Mouse (Mus musculus): ENCODE measurements around the gene Krt12.

Gene Krt12

DNA sequence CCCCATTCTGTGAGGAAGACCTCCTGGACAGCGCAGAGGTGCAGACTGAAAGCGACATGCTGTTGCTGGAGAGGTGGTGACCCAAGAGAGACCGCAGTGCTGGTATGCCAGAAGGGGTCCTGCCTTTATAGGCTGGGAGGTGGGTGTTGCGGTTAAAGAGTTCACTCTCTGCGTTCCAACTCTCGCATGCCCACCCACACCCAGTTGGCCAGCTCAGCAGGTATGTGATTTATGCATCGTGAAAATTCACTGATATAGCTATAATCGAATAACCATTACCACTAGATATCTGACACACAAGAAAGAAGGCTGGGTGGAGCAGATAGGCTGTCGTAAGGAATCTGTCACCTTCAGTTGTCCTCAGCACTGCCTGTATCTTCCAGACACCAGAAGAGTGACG, at the start of gene Krt12:
TSS of gene Krt12 (minus strand) at position 101 of the 400 bp plus-strand sequence.
- no peak for DNase-seq (ENCODE audit: low spot score)

- no peak for DNase-seq (ENCODE audit: low spot score)
Measured at GRCm38 (mm10) chr11:99469228-99469627, 47.2 kb upstream of the Krt12 start.

DNA sequence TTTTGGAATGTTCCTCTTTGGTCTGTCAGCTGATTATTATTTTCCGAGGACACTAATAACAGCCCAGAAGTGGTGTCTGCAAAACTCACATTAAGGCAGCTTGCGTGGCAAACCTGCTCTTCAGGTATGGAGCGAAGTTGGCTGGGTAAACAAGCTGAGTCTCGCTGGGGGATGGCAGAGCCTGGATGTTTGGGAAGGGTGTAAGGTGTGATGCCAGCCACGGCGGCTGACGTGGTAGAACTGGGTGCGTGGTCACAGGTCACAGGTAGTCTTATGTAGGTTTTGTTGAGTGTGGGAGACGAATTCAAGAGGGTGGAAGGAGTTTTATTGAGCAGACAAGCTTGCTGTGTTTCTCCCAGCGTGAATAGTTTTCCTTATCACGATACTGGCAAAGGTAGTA, 46.5 kb upstream of the Krt12 start:
- DNase-seq (ENCODE audit: low spot score): no peak

DNA sequence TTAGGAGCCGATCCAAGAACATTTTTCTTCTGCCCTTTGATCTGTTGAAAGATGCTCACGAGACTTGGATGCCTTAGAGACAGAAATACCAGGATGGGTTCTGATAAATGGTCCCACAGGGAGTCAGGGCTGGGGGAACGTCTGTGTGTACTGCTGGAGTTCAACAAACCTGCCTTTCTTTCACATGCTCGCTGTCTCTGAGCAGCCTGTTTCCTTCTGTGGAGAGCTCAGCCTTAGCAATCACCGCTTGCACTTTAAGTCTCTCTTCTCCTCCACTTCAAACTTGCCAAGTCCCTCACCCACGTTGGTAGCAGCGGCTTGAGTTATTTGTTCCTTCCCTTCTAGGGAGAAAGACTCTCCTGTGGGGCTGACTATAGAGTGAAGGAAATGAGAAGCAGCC, 44.3 kb upstream of the Krt12 start:
- DNase-seq (ENCODE audit: low spot score): peak; percentile 36

- DNase-seq (ENCODE audit: low spot score): peak; percentile 86
Measured at GRCm38 (mm10) chr11:99464836-99465235, 42.8 kb upstream of the Krt12 start.

GRCm38 (mm10) chr11:99463155-99463554, 41.1 kb upstream of the Krt12 start:
- DNase-seq (ENCODE audit: low spot score): peak; percentile 92

DNA sequence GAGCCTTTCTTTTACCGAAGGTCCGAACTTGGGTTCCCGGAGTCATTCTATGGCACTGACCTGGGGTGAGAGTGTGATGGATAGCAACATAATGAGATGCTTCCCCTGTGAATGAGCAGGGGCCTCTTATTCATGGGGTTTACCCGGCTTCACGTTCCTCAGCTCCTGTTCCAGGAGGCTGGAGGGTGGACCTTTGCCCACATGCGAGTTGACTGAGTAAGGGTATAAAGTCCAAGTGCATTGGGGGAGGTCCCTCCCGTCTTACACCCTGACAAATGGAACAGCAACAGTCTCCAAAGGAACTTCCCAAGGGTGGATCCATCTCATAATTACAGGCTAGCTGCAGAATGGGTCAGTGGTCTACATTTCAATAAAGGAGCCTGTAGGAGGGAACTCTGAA, 39.7 kb upstream of the Krt12 start:
- DNase-seq (ENCODE audit: low spot score): no peak

DNA sequence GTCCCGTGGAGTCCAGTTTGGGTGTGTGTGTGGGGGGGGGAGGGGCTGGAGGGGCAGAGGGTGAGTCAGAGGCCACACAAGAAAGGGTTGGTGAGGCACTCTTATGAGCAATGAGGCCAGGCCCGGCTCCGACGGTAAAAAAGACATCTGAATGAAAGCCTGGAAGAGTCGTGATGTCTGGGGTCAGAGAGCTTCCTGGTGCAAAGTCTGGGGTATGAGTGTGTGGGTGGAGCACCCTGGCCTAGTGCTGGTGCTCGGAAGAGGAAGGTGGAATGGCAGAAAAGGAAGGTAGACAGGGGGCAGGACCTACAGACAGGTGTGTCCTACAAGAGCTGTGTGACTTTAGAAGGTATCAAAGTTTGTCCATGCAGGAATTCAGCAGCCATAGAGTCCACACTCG, 36.8 kb upstream of the Krt12 start:
- no peak for DNase-seq (ENCODE audit: low spot score)

GRCm38 (mm10) chr11:99454759-99455158, 32.7 kb upstream of the Krt12 start:
- no peak for DNase-seq (ENCODE audit: low spot score)

DNA sequence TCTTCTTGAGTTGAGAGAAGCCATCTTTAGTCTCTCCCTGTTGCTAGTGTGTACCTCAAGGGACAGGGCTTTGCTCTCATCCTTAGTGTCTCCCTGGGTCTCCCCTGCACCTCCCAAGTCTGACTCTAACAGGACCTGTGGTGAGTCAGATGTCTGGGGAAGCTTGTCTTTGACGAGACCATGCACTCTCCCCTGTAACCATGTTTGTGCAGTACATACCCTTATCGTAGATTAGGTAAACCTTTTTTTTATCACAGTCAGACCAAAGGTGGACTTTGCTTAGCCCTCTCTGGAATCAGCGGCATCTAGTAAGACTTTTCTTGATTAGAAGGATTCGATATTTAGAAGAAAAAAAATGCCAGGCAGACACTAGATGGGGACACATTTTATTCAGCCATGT, 32.0 kb upstream of the Krt12 start:
- no peak for DNase-seq (ENCODE audit: low spot score)

GRCm38 (mm10) chr11:99448769-99449168, 26.7 kb upstream of the Krt12 start:
- no peak for DNase-seq (ENCODE audit: low spot score)

DNA sequence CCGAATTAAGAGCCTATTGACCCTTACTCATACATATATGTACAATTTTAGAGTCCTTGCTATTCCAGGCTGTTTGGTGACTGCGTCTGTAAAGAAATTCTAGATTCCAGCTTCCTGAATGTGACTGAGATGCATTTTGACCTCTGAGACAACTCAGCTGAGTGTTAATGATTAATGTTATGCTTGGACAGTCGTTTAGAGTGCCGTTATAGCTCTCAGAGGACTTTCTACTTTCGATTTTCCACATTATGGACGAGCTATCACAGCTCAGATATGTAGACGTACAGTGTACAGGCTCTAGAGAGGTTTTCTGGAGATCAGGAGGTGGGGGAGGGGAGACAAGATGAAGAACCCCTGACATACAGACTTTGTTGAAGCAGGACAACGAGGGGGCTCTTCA, 19.2 kb upstream of the Krt12 start:
- no peak for DNase-seq (ENCODE audit: low spot score)

DNA sequence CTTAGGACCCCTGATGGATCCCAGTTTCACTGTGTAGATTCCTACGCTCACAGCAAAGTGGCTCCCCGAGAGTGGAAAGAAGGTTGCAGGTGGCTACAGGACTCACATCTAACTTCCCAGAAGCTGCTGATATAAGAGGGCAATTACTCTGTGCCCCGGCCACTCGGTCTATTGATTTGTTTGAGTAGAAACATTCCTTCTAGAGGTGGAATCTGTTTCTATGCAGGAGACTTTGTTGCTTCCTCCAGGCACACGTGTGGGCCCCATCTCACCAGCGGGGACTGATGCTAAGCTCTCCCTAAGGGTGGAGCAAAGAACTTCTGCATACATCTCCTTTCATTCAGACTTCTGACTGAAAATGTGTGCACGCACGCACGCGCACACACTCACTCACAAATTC, 17.4 kb upstream of the Krt12 start:
- no peak for DNase-seq (ENCODE audit: low spot score)

DNA sequence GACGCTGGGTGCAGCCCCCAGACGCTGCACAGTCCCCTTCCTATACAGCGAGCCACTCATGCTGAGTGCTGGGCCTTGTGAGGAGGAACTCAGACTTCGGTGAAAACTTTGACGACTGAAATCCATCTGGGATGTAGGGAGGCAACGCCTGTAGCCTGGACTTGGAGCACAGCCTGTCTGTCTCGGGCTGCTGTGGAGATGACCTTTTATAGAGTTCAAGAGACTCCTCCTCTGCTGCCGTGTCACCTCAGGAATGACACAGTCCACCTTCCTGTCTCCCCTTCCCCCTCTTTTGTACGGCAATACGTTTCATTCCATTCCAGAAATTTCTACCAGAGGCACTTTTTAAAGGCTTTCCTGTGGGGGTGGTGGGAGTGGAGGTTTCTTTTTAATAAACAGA, 15.9 kb upstream of the Krt12 start, which contains the start of gene Krt20:
TSS of gene Krt20 (minus strand) at position 179 of the 400 bp plus-strand sequence.
- peak; percentile 25 for DNase-seq (ENCODE audit: low spot score)

- no peak for DNase-seq (ENCODE audit: low spot score)
Measured at GRCm38 (mm10) chr11:99436625-99437024, 14.6 kb upstream of the Krt12 start.

DNA sequence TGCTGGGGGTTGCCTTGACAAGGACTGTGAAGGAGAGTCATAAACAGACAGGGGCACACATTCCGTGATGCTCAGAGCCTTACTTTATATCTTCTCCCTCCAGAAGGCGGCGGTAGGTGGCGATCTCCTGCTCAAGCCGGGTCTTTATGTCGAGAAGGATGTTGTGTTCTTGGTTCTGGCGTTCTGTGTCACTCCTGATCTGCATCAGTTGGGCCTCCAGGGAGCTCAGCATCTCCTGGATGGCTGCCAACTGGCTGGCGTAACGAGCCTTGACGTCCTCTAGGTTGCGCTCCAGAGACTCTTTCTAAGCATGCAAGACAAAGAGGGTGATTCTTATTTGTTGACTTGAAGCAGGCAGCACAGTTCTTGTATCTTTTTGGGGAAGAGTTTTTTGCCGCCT, 8.6 kb upstream of the Krt12 start:
- DNase-seq (ENCODE audit: low spot score): peak; percentile 14

- no peak for DNase-seq (ENCODE audit: low spot score)
Measured at GRCm38 (mm10) chr11:99420586-99420985, 1.5 kb downstream of the Krt12 start.

DNA sequence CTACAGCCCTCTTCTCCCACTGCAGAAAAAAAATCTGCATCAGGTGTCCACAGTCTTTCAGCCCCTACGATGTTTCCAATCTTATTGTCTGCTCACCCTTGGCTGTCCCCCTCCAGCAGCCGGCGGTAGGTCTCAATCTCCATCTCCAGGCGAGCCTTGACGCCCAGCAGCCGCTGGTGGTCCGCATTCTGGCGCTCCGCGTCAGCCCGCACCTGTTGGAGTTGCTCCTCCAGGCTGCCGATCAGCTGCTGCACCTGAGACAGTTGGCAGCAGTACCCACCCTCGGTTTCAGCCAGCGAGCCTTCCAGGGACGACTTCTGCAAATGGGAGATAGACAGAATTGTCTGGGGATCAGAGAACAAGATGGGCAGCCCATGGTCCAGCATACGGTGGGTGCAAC, 4.2 kb downstream of the Krt12 start:
- no peak for DNase-seq (ENCODE audit: low spot score)

- DNase-seq (ENCODE audit: low spot score): no peak
Measured at GRCm38 (mm10) chr11:99416902-99417301, 5.2 kb downstream of the Krt12 start.

DNA sequence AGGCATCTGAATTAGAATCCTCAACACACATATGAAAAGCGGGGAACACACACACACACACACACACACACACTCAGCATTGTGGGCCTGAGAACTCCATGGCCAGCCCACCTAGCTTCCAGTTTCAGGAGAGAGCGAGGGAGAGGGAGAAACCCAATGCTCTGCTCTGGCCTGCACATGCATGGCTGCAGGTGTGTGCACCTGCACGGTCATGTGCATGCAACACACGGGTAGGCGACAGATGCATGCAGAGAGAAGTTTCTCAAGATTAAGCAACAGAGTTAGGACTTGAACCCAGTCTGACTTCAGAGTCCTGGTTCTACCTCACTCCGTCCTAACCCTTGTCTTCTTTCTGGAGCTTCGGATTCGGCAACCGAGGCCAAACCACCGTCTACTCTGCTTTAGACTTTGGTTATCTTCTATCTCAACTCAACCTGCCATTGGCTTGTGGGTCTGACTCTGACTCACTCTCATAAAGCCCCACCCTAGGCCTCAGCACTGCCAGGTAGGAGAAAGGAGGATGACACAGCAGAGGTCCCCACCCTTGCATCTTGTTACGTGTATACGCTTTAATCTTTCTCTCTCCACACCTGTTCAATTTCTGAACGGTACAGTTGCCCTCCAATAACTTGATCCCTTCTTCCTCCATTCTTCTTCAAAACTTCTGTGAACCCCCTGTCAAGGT, 7.5 kb downstream of the Krt12 start:
- no peak for DNase-seq (ENCODE audit: low spot score)

GRCm38 (mm10) chr11:99413247-99413646, 8.8 kb downstream of the Krt12 start:
- DNase-seq (ENCODE audit: low spot score): peak; percentile 75

DNA sequence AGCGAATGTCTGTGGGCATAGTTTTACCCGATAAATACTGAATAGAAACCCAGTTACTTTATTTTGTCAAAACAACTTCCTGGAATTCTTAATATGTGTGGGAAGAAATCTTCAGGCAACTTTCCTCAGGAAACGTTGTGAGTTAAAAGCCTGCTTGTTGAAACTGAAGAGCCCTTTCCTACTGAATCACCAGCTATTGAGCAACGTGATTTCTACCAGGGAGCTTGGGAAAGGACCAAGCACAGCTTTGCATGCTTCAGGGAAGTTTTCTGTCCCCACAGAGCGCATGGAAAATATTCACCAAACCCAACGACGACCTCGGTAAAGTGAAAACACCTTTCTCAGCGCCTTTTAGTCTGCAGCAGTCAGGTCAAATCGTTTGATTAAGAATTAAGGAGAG, 15.9 kb downstream of the Krt12 start:
- no peak for DNase-seq (ENCODE audit: low spot score)

GRCm38 (mm10) chr11:99399956-99400549, 22.0 kb downstream of the Krt12 start:
- DNase-seq (ENCODE audit: low spot score): no peak

DNA sequence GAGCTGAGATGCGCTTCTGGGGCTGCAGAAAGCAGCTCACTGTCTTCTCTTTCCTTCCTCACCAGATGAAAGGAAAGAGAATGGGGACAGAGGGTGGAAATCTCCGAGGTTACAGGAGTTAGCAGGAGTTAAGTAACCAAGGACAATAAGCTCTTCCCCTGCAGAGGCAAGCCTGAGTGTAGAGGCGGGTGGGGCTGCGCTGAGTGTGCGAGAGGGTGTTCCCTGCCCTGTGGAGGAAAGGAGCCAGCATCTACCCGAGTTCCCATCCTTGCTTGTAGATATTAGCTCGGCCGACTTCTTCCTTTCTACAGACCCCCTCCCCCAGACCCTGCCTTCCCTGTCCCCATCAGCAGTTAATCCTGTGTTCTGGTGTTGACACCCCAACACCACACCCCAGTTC, 23.2 kb downstream of the Krt12 start:
- DNase-seq (ENCODE audit: low spot score): no peak

Measured in embryo, embryonic 10 days (tissue).